Mouse (Mus musculus): Measurements from ENCODE around the gene Ffar4.

GRCm38 (mm10) chr19:38064051-38064450, 32.8 kb upstream of the Ffar4 start:
- no peak for TF ChIP-seq POLR2AphosphoS2 (IDR thresholded peaks at IDR 0.05; ENCODE audit: insufficient read length, low read depth)
- TF ChIP-seq POLR2A (IDR thresholded peaks at IDR 0.05; ENCODE audit: insufficient read length, low read depth), result no peak
